Mouse (Mus musculus) T-cell, adult 2 months (primary cell): ENCODE measurements around the gene Syngr2.
"Not testable (repeated sequence)": the region's sequence is repeated elsewhere in the genome, so short reads cannot be mapped to it uniquely, and the experiment has no call there.

Source experiments
- DNase-seq: peaks from one replicate; pipeline ENCODE4 v3.0.0; 2022; ENCODE audit warnings: low spot score

The Syngr2 gene

GRCm38 (mm10) chr11:117833509-117833908, 24.0 kb downstream of the Syngr2 start:
- not testable (repeated sequence) for DNase-seq

GRCm38 (mm10) chr11:117834086-117834485, 24.6 kb downstream of the Syngr2 start:
- DNase-seq: no peak

- no peak for DNase-seq
Observed at GRCm38 (mm10) chr11:117836306-117836705, 26.8 kb downstream of the Syngr2 start.

- DNase-seq: no peak
Observed at GRCm38 (mm10) chr11:117838572-117838971, 29.1 kb downstream of the Syngr2 start.

- no peak for DNase-seq
Observed at GRCm38 (mm10) chr11:117839021-117839420, 29.6 kb downstream of the Syngr2 start.

GRCm38 (mm10) chr11:117840910-117841309, 31.4 kb downstream of the Syngr2 start:
- no peak for DNase-seq

GRCm38 (mm10) chr11:117843434-117843833, 34.0 kb downstream of the Syngr2 start:
- no peak for DNase-seq

- no peak for DNase-seq
Observed at GRCm38 (mm10) chr11:117844997-117845396, 35.5 kb downstream of the Syngr2 start.

- no peak for DNase-seq
Observed at GRCm38 (mm10) chr11:117845651-117846050, 36.2 kb downstream of the Syngr2 start.

GRCm38 (mm10) chr11:117846640-117847039, 37.2 kb downstream of the Syngr2 start:
- DNase-seq: no peak

- DNase-seq: no peak
Observed at GRCm38 (mm10) chr11:117847593-117848215, 38.2 kb downstream of the Syngr2 start.

GRCm38 (mm10) chr11:117848271-117848984, 39.0 kb downstream of the Syngr2 start:
- DNase-seq: peak; percentile 77

GRCm38 (mm10) chr11:117848985-117849671, 39.7 kb downstream of the Syngr2 start, which contains the start of gene Birc5:
Gene Birc5 (plus strand): TSS chr11:117849251.
- DNase-seq: peak; percentile 97

GRCm38 (mm10) chr11:117852875-117853274, 43.4 kb downstream of the Syngr2 start:
- no peak for DNase-seq

- DNase-seq: no peak
Observed at GRCm38 (mm10) chr11:117854241-117854640, 44.8 kb downstream of the Syngr2 start.

- no peak for DNase-seq
Observed at GRCm38 (mm10) chr11:117855360-117855759, 45.9 kb downstream of the Syngr2 start.

GRCm38 (mm10) chr11:117855975-117856374, 46.5 kb downstream of the Syngr2 start:
- no peak for DNase-seq

- DNase-seq: no peak
Observed at GRCm38 (mm10) chr11:117857462-117857861, 48.0 kb downstream of the Syngr2 start.

GRCm38 (mm10) chr11:117858392-117858791, 48.9 kb downstream of the Syngr2 start:
- DNase-seq: no peak

- peak; percentile 31 for DNase-seq
Observed at GRCm38 (mm10) chr11:117860601-117861000, 51.1 kb downstream of the Syngr2 start, which contains the start of gene Tmem235. Gene Tmem235 (plus strand): TSS chr11:117860752.

GRCm38 (mm10) chr11:117863174-117863856, 53.8 kb downstream of the Syngr2 start:
- DNase-seq: no peak
